Mouse (Mus musculus): ENCODE data around the gene Id3. TPM values are rescaled to one million over a fixed set of nuclear protein-coding genes. Genes with fewer than 3 reads are reported as not detected.

Id3 gene
- total and polyA plus RNA-seq, 2 experiments from 2014 or later = 253 to 344 TPM

GRCm38 (mm10) chr4:136189912-136190311 lies 46.6 kb downstream of the Id3 start:
- Histone ChIP-seq H3K4me1 (ENCODE audit: insufficient read depth, low read length) (no peaks in the 10 kb centered on the region), H3K4me2 (ENCODE audit: low read depth, low read length) (no peak overlapping the region), H3K27ac (no peak overlapping the region), H3K27me3 (ENCODE audit: insufficient read depth, low read length) (no peaks in the 10 kb centered on the region), H3K36me3 (ENCODE audit: insufficient read depth, low read length) (no peaks in the 10 kb centered on the region), H3K4me3 (ENCODE audit: low read length) (no peak overlapping the region), H3K9ac (replicated peaks; ENCODE audit: low read length) (no peak overlapping the region), H3K9me3 (ENCODE audit: low read length) (no peaks in the 10 kb centered on the region)
- DNase-seq (ENCODE audit: low spot score) = no peak
- TF ChIP-seq CTCF (IDR thresholded peaks at IDR 0.05; ENCODE audit: low read depth) = no peak
- WGBS = 78% methylated on average over 8 of the region's 8 CpGs
- ATAC-seq = no peak

DNA sequence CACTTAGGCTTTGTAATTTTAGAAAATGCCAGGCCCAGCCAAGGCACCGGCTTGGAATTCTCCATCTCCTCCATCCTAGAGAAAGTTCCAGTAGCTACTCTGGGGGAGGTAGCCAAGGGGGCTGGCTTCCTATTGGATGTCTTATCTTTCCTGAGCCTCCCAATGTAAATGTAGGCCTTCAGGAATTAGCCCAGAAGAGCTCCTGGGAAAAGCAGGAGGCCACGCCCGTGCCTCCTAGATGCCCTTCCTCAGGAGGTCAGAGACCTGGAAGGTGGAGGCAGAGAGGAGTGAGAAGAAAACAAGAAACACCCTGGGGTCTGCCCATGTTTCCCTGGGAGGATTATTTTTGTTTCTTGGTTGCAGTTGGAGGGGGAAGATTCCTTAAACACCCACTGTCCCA lies 50.3 kb downstream of the Id3 start:
- no peak for ATAC-seq

GRCm38 (mm10) chr4:136195029-136195428 lies 51.7 kb downstream of the Id3 start:
- no peak overlapping the region for H3K4me2 ChIP-seq (ENCODE audit: low read depth, low read length)
- H3K9ac ChIP-seq (replicated peaks; ENCODE audit: low read length) = no peak overlapping the region
- H3K36me3 ChIP-seq (ENCODE audit: insufficient read depth, low read length) = no peaks in the 10 kb centered on the region
- no peaks in the 10 kb centered on the region for H3K9me3 ChIP-seq (ENCODE audit: low read length)
- 67% methylated on average over 7 of the region's 7 CpGs for WGBS
- no peak overlapping the region for H3K27ac ChIP-seq
- no peak for TF ChIP-seq CTCF (IDR thresholded peaks at IDR 0.05; ENCODE audit: low read depth)
- DNase-seq (ENCODE audit: low spot score) (no peak), ATAC-seq (no peak)
- H3K27me3 ChIP-seq (ENCODE audit: insufficient read depth, low read length) = no peaks in the 10 kb centered on the region
- no peak overlapping the region for H3K4me3 ChIP-seq (ENCODE audit: low read length)
- H3K4me1 ChIP-seq (ENCODE audit: insufficient read depth, low read length) = no peaks in the 10 kb centered on the region

More for the DNA sequence above, 50.3 kb downstream of the Id3 start:
- no peaks in the 10 kb centered on the region for H3K27me3 ChIP-seq (ENCODE audit: insufficient read depth, low read length)
- no peaks in the 10 kb centered on the region for H3K9me3 ChIP-seq (ENCODE audit: low read length)
- WGBS = 95% methylated on average over 3 of the region's 3 CpGs
- no peak overlapping the region for H3K4me2 ChIP-seq (ENCODE audit: low read depth, low read length)
- H3K4me3 ChIP-seq (ENCODE audit: low read length) = no peak overlapping the region
- no peaks in the 10 kb centered on the region for H3K4me1 ChIP-seq (ENCODE audit: insufficient read depth, low read length)
- no peak overlapping the region for H3K27ac ChIP-seq
- no peak for DNase-seq (ENCODE audit: low spot score)
- TF ChIP-seq CTCF (IDR thresholded peaks at IDR 0.05; ENCODE audit: low read depth) = no peak
- no peaks in the 10 kb centered on the region for H3K36me3 ChIP-seq (ENCODE audit: insufficient read depth, low read length)
- H3K9ac ChIP-seq (replicated peaks; ENCODE audit: low read length) = no peak overlapping the region

Other genes with a start within 250 kb of the Id3 start
- 0.04 and 0.58 TPM in 2 replicates for gene Cnr2, start 248.1 kb upstream of the Id3 start, total RNA-seq (2014; rRNA removed)
- 0.04 and 0.06 TPM in 2 replicates for gene Cnr2, start 248.1 kb upstream of the Id3 start, polyA plus RNA-seq (2015; fragmentation: Nextera tagmentation; extraction: Ambion mirVana)
- 42.5 and 43.6 TPM in 2 replicates for gene Fuca1, start 222.8 kb upstream of the Id3 start, total RNA-seq (2014; rRNA removed)
- 92.8 and 97.3 TPM in 2 replicates for gene Fuca1, start 222.8 kb upstream of the Id3 start, polyA plus RNA-seq (2015; fragmentation: Nextera tagmentation; extraction: Ambion mirVana)
- gene Hmgcl, start 197.0 kb upstream of the Id3 start, total RNA-seq (2014; rRNA removed) = 27.0 and 38.6 TPM in 2 replicates
- 55.0 and 60.0 TPM in 2 replicates for gene Hmgcl, start 197.0 kb upstream of the Id3 start, polyA plus RNA-seq (2015; fragmentation: Nextera tagmentation; extraction: Ambion mirVana)
- 36.2 and 41.2 TPM in 2 replicates for gene Gale, start 179.8 kb upstream of the Id3 start, total RNA-seq (2014; rRNA removed)
- gene Gale, start 179.8 kb upstream of the Id3 start, polyA plus RNA-seq (2015; fragmentation: Nextera tagmentation; extraction: Ambion mirVana) = 39.8 and 40.2 TPM in 2 replicates
- 135 and 172 TPM in 2 replicates for gene Lypla2, start 170.9 kb upstream of the Id3 start, total RNA-seq (2014; rRNA removed)
- 183 and 186 TPM in 2 replicates for gene Lypla2, start 170.9 kb upstream of the Id3 start, polyA plus RNA-seq (2015; fragmentation: Nextera tagmentation; extraction: Ambion mirVana)
- 53.2 and 60.2 TPM in 2 replicates for gene Pithd1, start 156.2 kb upstream of the Id3 start, total RNA-seq (2014; rRNA removed)
- gene Pithd1, start 156.2 kb upstream of the Id3 start, polyA plus RNA-seq (2015; fragmentation: Nextera tagmentation; extraction: Ambion mirVana) = 84.5 and 85.7 TPM in 2 replicates
- gene Eloa, start 121.7 kb upstream of the Id3 start, total RNA-seq (2014; rRNA removed) = 20.9 and 26.5 TPM in 2 replicates
- gene Eloa, start 121.7 kb upstream of the Id3 start, polyA plus RNA-seq (2015; fragmentation: Nextera tagmentation; extraction: Ambion mirVana) = 19.7 and 19.8 TPM in 2 replicates
- 765 and 914 TPM in 2 replicates for gene Rpl11, start 90.1 kb upstream of the Id3 start, total RNA-seq (2014; rRNA removed)
- gene Rpl11, start 90.1 kb upstream of the Id3 start, polyA plus RNA-seq (2015; fragmentation: Nextera tagmentation; extraction: Ambion mirVana) = 297 and 312 TPM in 2 replicates
- gene E2f2, start 28.9 kb downstream of the Id3 start, total RNA-seq (2014; rRNA removed) = 3.5 and 3.7 TPM in 2 replicates
- gene E2f2, start 28.9 kb downstream of the Id3 start, polyA plus RNA-seq (2015; fragmentation: Nextera tagmentation; extraction: Ambion mirVana) = 2.3 and 2.4 TPM in 2 replicates
- 9.1 and 10.5 TPM in 2 replicates for gene Asap3, start 62.9 kb downstream of the Id3 start, total RNA-seq (2014; rRNA removed)
- gene Asap3, start 62.9 kb downstream of the Id3 start, polyA plus RNA-seq (2015; fragmentation: Nextera tagmentation; extraction: Ambion mirVana) = 4.1 TPM in 2 replicates
- 2.2 TPM in 1 of 2 replicates, not detected in the other for gene Tcea3, start 104.2 kb downstream of the Id3 start, total RNA-seq (2014; rRNA removed)
- gene Tcea3, start 104.2 kb downstream of the Id3 start, polyA plus RNA-seq (2015; fragmentation: Nextera tagmentation; extraction: Ambion mirVana) = 2.7 and 3.3 TPM in 2 replicates
- gene Zfp46, start 141.2 kb downstream of the Id3 start, total RNA-seq (2014; rRNA removed) = 53.4 and 61.5 TPM in 2 replicates
- 22.4 and 22.6 TPM in 2 replicates for gene Zfp46, start 141.2 kb downstream of the Id3 start, polyA plus RNA-seq (2015; fragmentation: Nextera tagmentation; extraction: Ambion mirVana)
- 66.4 and 69.0 TPM in 2 replicates for gene Hnrnpr, start 167.4 kb downstream of the Id3 start, total RNA-seq (2014; rRNA removed)
- gene Hnrnpr, start 167.4 kb downstream of the Id3 start, polyA plus RNA-seq (2015; fragmentation: Nextera tagmentation; extraction: Ambion mirVana) = 154 and 159 TPM in 2 replicates